Mouse (Mus musculus): ENCODE data around the gene Catsperd.

DNA sequence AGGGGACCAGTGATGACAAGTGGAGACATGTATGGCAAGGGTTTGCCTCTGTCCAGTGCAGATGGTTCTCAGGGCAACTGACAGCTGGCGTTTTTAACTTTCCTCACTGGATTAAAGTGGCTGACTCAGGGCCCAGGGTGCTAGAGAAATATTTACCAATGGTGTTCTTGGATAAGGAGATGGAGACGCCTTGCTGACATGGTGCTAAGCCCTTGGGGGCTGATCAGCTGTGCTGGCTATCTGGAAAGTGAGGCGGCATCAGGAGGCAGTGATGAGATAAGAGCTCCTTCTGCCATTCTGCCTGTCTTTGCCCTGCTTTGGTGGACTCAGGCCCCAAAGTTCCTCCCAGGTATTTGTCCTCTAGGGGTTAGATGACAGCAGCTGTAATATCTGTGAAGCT is 54.9 kb downstream of the Catsperd start:
- TF ChIP-seq CTCF (IDR thresholded peaks at IDR 0.05; ENCODE audit: low read depth) (no peak), EP300 (IDR thresholded peaks at IDR 0.05; ENCODE audit: low read depth) (peak; percentile 80)
